Mouse (Mus musculus) forebrain, embryonic 13.5 days (tissue): Measurements from ENCODE around the gene Duxbl2. TPM values are rescaled to one million over a fixed set of nuclear protein-coding genes. Genes with fewer than 3 reads are reported as not detected.
"Not testable (repeated sequence)": the region's sequence is repeated elsewhere in the genome, so short reads cannot be mapped to it uniquely, and the experiment has no call there.

Experiments used
- ATAC-seq: fragments of 200-750 bp; cut with Nextera tagmentation; 2 replicates; pipeline ENCODE4 v1.8.0; 2017
- H3K27ac ChIP-seq: fragments of 300-500 bp; sonication (generic); 2 replicates; pipeline ENCODE4 v1.5.1; 2015; ENCODE audit warnings: inconsistent platforms, mild to moderate bottlenecking, moderate library complexity
- H3K27me3 ChIP-seq: fragments of 300-500 bp; sonication (generic); 2 replicates; pipeline ENCODE4 v1.6.1; 2015; ENCODE audit warnings: mild to moderate bottlenecking, inconsistent platforms
- H3K36me3 ChIP-seq: fragments of 300-500 bp; sonication (generic); 2 replicates; pipeline ENCODE4 v1.6.1; 2015; ENCODE audit warnings: mild to moderate bottlenecking, inconsistent platforms; ENCODE audit not compliant: poor library complexity, severe bottlenecking
- H3K4me1 ChIP-seq: fragments of 300-500 bp; sonication (generic); 2 replicates; pipeline ENCODE4 v1.6.1; 2015; ENCODE audit warnings: inconsistent platforms
- H3K4me2 ChIP-seq: fragments of 300-500 bp; sonication (generic); 2 replicates; pipeline ENCODE4 v1.6.1; 2015; ENCODE audit warnings: inconsistent platforms, mild to moderate bottlenecking, moderate library complexity
- H3K4me3 ChIP-seq: fragments of 300-500 bp; sonication (generic); 2 replicates; pipeline ENCODE4 v1.5.1; 2015; ENCODE audit warnings: mild to moderate bottlenecking, inconsistent platforms
- H3K9ac ChIP-seq: fragments of 300-500 bp; sonication (generic); 2 replicates; pipeline ENCODE4 v1.6.1; 2015; ENCODE audit warnings: mild to moderate bottlenecking, inconsistent platforms
- H3K9me3 ChIP-seq: fragments of 300-500 bp; sonication (generic); replicated peaks from 2 replicates; pipeline ENCODE4 v1.6.1; 2016; ENCODE audit warnings: inconsistent platforms
- WGBS: fragments of 180-500 bp; shearing (Covaris S2); methylation state at CpG from one replicate; pipeline ENCODE4 v1.1.7; 2015; 5-methylcytosine and 5-hydroxymethylcytosine counted together
- polyA plus RNA-seq: library from polyadenylated mRNA; unstranded; fragments of >200 nt; fragmentation: Nextera tagmentation; extraction: Ambion mirVana; gene quantifications from 2 replicates; pipeline ENCODE4 v1.2.1, GENCODE M21; 2015

The Duxbl2 gene
- polyA plus RNA-seq, 1 experiment from 2014 or later = not detected

DNA sequence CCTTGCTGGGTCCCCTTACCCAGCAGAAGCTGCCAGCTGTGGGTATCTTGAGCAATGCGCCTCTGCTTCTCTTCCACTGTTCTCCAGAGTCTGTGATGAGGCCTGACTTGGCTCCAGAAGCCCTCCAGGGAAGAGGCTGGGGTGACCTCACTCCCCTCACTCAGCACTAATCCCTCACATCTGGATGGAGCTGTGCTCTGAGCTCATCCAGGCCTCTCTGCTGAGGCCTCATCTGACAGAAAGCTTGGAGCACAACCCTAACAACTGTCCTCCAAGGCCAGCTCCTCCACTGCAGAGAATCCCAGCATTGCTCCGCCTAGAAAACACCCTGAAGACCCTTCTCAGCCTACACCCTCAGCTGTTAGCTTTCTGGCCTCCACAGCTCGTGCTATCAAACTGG, 55.8 kb downstream of the Duxbl2 start:
- H3K9me3 ChIP-seq, H3K4me1 ChIP-seq, H3K27ac ChIP-seq, ATAC-seq, H3K4me3 ChIP-seq, H3K4me2 ChIP-seq, H3K27me3 ChIP-seq, H3K36me3 ChIP-seq, H3K9ac ChIP-seq: not testable (repeated sequence)
- no CpG with 5 or more reads among the region's 3 CpGs for WGBS

GRCm38 (mm10) chr14:26175028-26175427, 56.9 kb downstream of the Duxbl2 start:
- H3K4me1 ChIP-seq, H3K27ac ChIP-seq, H3K4me2 ChIP-seq, H3K4me3 ChIP-seq, H3K27me3 ChIP-seq, H3K9me3 ChIP-seq, ATAC-seq, H3K9ac ChIP-seq, H3K36me3 ChIP-seq: not testable (repeated sequence)
- WGBS = no CpG with 5 or more reads among the region's 6 CpGs

Other genes starting within 250 kb of the Duxbl2 start
- gene Plac9a, start 215.2 kb upstream of the Duxbl2 start, polyA plus RNA-seq = not detected in 2 replicates
- 2.5 and 3.4 TPM in 2 replicates for gene Tmem254a, start 190.7 kb upstream of the Duxbl2 start, polyA plus RNA-seq
- gene Cphx1, start 180.0 kb upstream of the Duxbl2 start, polyA plus RNA-seq = not detected in 2 replicates
- gene Duxbl1, start 139.8 kb upstream of the Duxbl2 start, polyA plus RNA-seq = 3.5 and 4.1 TPM in 2 replicates
- gene Gm9780, start 75.6 kb upstream of the Duxbl2 start, polyA plus RNA-seq = 4.4 and 4.6 TPM in 2 replicates
- gene Tmem254c, start 51.0 kb upstream of the Duxbl2 start, polyA plus RNA-seq = 13.1 and 14.4 TPM in 2 replicates
- not detected in 2 replicates for gene Cphx2, start 36.8 kb upstream of the Duxbl2 start, polyA plus RNA-seq
- gene Cphx3, start 36.1 kb upstream of the Duxbl2 start, polyA plus RNA-seq = not detected in 2 replicates
- gene Plac9b, start 64.1 kb downstream of the Duxbl2 start, polyA plus RNA-seq = 1.6 and 2.3 TPM in 2 replicates
- 14.4 and 17.2 TPM in 2 replicates for gene Tmem254b, start 88.7 kb downstream of the Duxbl2 start, polyA plus RNA-seq
- 4.6 and 4.7 TPM in 2 replicates for gene Duxbl3, start 139.6 kb downstream of the Duxbl2 start, polyA plus RNA-seq